Mouse (Mus musculus) hindbrain, embryonic 14.5 days (tissue): ENCODE measurements around the gene Gtpbp8. TPM values are rescaled to one million over a fixed set of nuclear protein-coding genes. Genes with fewer than 3 reads are reported as not detected.

ENCODE experiments used
- ATAC-seq: fragments of 200-750 bp; cut with Nextera tagmentation; 2 replicates; pipeline ENCODE4 v1.8.0; 2017; ENCODE audit warnings: moderate number of reproducible peaks, mild to moderate bottlenecking, moderate TSS enrichment, moderate library complexity; ENCODE audit not compliant: low FRiP score
- DNase-seq: peaks from one replicate; pipeline ENCODE4 v3.0.0-alpha.2; 2015; ENCODE audit warnings: low spot score
- H3K27ac ChIP-seq: fragments of 300-500 bp; sonication (generic); 2 replicates; pipeline ENCODE4 v1.5.1; 2014; ENCODE audit warnings: mild to moderate bottlenecking, moderate library complexity
- H3K27me3 ChIP-seq: fragments of 300-500 bp; sonication (generic); 2 replicates; pipeline ENCODE4 v1.6.1; 2014; ENCODE audit warnings: mild to moderate bottlenecking, low read length, mixed read lengths; ENCODE audit not compliant: control insufficient read depth, insufficient read depth
- H3K36me3 ChIP-seq: fragments of 300-500 bp; sonication (generic); replicated peaks from 2 replicates; pipeline ENCODE4 v1.6.1; 2014; ENCODE audit not compliant: control insufficient read depth, insufficient read depth
- H3K4me1 ChIP-seq: fragments of 300-500 bp; sonication (generic); replicated peaks from 2 replicates; pipeline ENCODE4 v1.6.1; 2014; ENCODE audit warnings: antibody characterized with exemption, low read length, mixed read lengths; ENCODE audit not compliant: control insufficient read depth, insufficient read depth
- H3K4me2 ChIP-seq: fragments of 300-500 bp; sonication (generic); replicated peaks from 2 replicates; pipeline ENCODE4 v1.6.1; 2014; ENCODE audit warnings: mild to moderate bottlenecking, moderate library complexity
- H3K4me3 ChIP-seq: fragments of 300-500 bp; sonication (generic); replicated peaks from 2 replicates; pipeline ENCODE4 v1.5.1; 2014; ENCODE audit warnings: mild to moderate bottlenecking, low read length
- H3K9ac ChIP-seq: fragments of 300-500 bp; sonication (generic); 2 replicates; pipeline ENCODE4 v1.6.1; 2014
- H3K9me3 ChIP-seq: fragments of 300-500 bp; sonication (generic); 2 replicates; pipeline ENCODE4 v1.6.1; 2016; ENCODE audit warnings: low read length; ENCODE audit not compliant: control insufficient read depth
- WGBS: fragments of 180-500 bp; shearing (Covaris S2); extraction: QIAGEN DNeasy Blood & Tissue Kit; methylation state at CpG from one replicate; pipeline ENCODE4 v1.1.7; 2014; 5-methylcytosine and 5-hydroxymethylcytosine counted together
- polyA plus RNA-seq: library from polyadenylated mRNA; unstranded; fragments of >200 nt; fragmentation: Nextera tagmentation; extraction: Ambion mirVana; gene quantifications from 2 replicates; pipeline ENCODE4 v1.2.1, GENCODE M21; 2014

Gtpbp8 gene
- 41.5 and 43.8 TPM in 2 replicates for polyA plus RNA-seq

GRCm38 (mm10) chr16:44745866-44746562 lies at the start of gene Gtpbp8:
Gtpbp8 (minus strand) TSS chr16:44746363.
- peak within 1 kb of the TSS; percentile 97 for H3K27ac ChIP-seq
- peak within 1 kb of the TSS; percentile 67 for H3K4me2 ChIP-seq
- peak within 1 kb of the TSS; percentile 89 for H3K4me3 ChIP-seq
- H3K36me3 ChIP-seq, result peaks cover 14% of the 10 kb centered on the region
- peaks cover 13% of the 10 kb centered on the region for H3K4me1 ChIP-seq
- H3K9ac ChIP-seq, result peak within 1 kb of the TSS; percentile 93
- ATAC-seq (peak; percentile 95), DNase-seq (peak; percentile 93)
- no peaks in the 10 kb centered on the region for H3K9me3 ChIP-seq
- under 1% methylated on average over 44 of the region's 47 CpGs for WGBS
- H3K27me3 ChIP-seq, result no peaks in the 10 kb centered on the region

DNA sequence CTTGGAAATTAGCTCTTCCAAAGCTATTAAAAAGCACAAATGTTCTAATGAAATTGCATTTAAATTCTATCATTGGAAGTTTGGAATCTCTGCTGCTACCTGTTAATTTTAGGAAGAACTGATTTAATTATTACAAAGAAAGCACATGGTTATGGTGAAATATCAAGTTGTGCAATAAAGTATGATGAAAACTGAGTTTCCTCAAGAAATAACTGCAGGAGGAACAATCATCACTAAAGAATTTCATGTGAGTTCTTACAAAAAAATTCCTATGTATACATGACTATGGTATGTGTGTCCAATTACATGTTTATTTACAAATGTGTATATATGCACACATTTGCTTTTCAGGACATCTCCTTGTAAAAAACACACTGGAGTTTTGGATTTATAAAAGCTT lies 48.3 kb upstream of the Gtpbp8 start:
- no peaks in the 10 kb centered on the region for H3K36me3 ChIP-seq
- no peak overlapping the region for H3K4me2 ChIP-seq
- DNase-seq (no peak), ATAC-seq (no peak)
- no peak overlapping the region for H3K9ac ChIP-seq
- no peak overlapping the region for H3K27ac ChIP-seq
- H3K27me3 ChIP-seq, result no peaks in the 10 kb centered on the region
- H3K4me3 ChIP-seq, result no peak overlapping the region
- H3K9me3 ChIP-seq, result no peaks in the 10 kb centered on the region
- H3K4me1 ChIP-seq, result no peaks in the 10 kb centered on the region

GRCm38 (mm10) chr16:44786934-44787333 lies 40.8 kb upstream of the Gtpbp8 start:
- no peak for ATAC-seq
- H3K27ac ChIP-seq, result no peak overlapping the region
- WGBS, result 86% methylated on average over 1 of the region's 1 CpGs

GRCm38 (mm10) chr16:44780751-44781150 lies 34.6 kb upstream of the Gtpbp8 start:
- H3K27me3 ChIP-seq, result no peaks in the 10 kb centered on the region
- H3K4me2 ChIP-seq, result no peak overlapping the region
- no peak overlapping the region for H3K4me3 ChIP-seq
- no peaks in the 10 kb centered on the region for H3K4me1 ChIP-seq
- H3K27ac ChIP-seq, result no peak overlapping the region
- DNase-seq, result no peak
- H3K36me3 ChIP-seq, result no peaks in the 10 kb centered on the region
- no peaks in the 10 kb centered on the region for H3K9me3 ChIP-seq
- H3K9ac ChIP-seq, result no peak overlapping the region
- ATAC-seq, result no peak
- WGBS, result 61% methylated on average over 4 of the region's 4 CpGs

More at GRCm38 (mm10) chr16:44786934-44787333, 40.8 kb upstream of the Gtpbp8 start:
- Histone ChIP-seq H3K27me3 (no peaks in the 10 kb centered on the region), H3K9me3 (no peaks in the 10 kb centered on the region), H3K4me3 (no peak overlapping the region), H3K36me3 (no peaks in the 10 kb centered on the region), H3K4me2 (no peak overlapping the region), H3K4me1 (no peaks in the 10 kb centered on the region), H3K9ac (no peak overlapping the region)
- DNase-seq, result no peak

- Histone ChIP-seq H3K27me3 (no peaks in the 10 kb centered on the region), H3K4me1 (no peaks in the 10 kb centered on the region), H3K4me3 (no peak overlapping the region), H3K36me3 (no peaks in the 10 kb centered on the region), H3K27ac (no peak overlapping the region), H3K9me3 (no peaks in the 10 kb centered on the region), H3K4me2 (no peak overlapping the region), H3K9ac (no peak overlapping the region)
- ATAC-seq (no peak), DNase-seq (no peak)
- 93% methylated on average over 5 of the region's 5 CpGs for WGBS
Observed at GRCm38 (mm10) chr16:44779494-44779893, 33.3 kb upstream of the Gtpbp8 start.

DNA sequence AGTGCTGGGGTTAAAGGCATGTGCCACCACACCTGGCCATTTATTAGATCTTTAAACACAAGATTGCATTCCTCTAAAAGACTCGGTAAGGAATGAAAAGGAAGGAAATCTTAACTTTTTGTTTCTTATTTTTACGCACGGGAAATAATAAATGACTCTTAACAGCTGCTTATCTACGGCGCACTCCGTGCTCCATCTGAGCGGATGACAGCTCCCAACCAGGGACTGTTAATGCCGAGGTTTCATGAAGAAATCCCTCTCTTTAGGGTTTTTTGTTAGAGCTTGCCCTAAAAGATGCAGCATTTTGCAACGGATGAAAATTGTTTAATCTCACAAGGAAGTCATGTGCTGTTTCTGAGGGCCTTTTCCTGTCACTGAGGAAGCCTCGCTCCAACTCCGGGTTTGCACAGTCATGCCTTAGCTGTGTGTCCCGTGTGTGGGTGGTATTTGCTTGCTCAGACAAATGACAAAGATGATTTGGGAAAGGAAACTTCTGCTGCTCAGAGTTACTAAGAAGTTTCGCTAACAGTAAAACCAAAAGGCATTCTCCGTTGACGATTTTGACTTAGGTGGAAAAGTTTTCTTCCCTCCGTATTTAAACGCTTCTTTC lies 32.5 kb upstream of the Gtpbp8 start:
- no peak overlapping the region for H3K4me3 ChIP-seq
- no peaks in the 10 kb centered on the region for H3K27me3 ChIP-seq
- no peak overlapping the region for H3K27ac ChIP-seq
- DNase-seq (no peak), ATAC-seq (no peak)
- no peaks in the 10 kb centered on the region for H3K4me1 ChIP-seq
- no peak overlapping the region for H3K9ac ChIP-seq
- 84% methylated on average over 17 of the region's 17 CpGs for WGBS
- H3K4me2 ChIP-seq, result no peak overlapping the region
- H3K9me3 ChIP-seq, result no peaks in the 10 kb centered on the region
- H3K36me3 ChIP-seq, result no peaks in the 10 kb centered on the region

GRCm38 (mm10) chr16:44774201-44774600 lies 28.0 kb upstream of the Gtpbp8 start:
- no peak for ATAC-seq
- Histone ChIP-seq H3K4me2 (no peak overlapping the region), H3K9me3 (no peaks in the 10 kb centered on the region), H3K4me3 (no peak overlapping the region), H3K9ac (no peak overlapping the region), H3K36me3 (no peaks in the 10 kb centered on the region), H3K27me3 (no peaks in the 10 kb centered on the region; the same call in 1 of the 2 replicates), H3K4me1 (no peaks in the 10 kb centered on the region), H3K27ac (no peak overlapping the region)
- WGBS, result 90% methylated on average over 6 of the region's 6 CpGs
- DNase-seq, result no peak

GRCm38 (mm10) chr16:44773673-44774072 lies 27.5 kb upstream of the Gtpbp8 start:
- Histone ChIP-seq H3K36me3 (no peaks in the 10 kb centered on the region), H3K9ac (no peak overlapping the region), H3K9me3 (no peaks in the 10 kb centered on the region), H3K4me1 (no peaks in the 10 kb centered on the region), H3K27ac (no peak overlapping the region), H3K27me3 (no peaks in the 10 kb centered on the region; the same call in 1 of the 2 replicates), H3K4me3 (no peak overlapping the region), H3K4me2 (no peak overlapping the region)
- DNase-seq (no peak), ATAC-seq (no peak)
- WGBS, result 97% methylated on average over 3 of the region's 3 CpGs

- no peaks in the 10 kb centered on the region; the same call in 1 of the 2 replicates for H3K27me3 ChIP-seq
- no peaks in the 10 kb centered on the region for H3K4me1 ChIP-seq
- no peaks in the 10 kb centered on the region for H3K9me3 ChIP-seq
- H3K36me3 ChIP-seq, result no peaks in the 10 kb centered on the region
- DNase-seq, result no peak
- 81% methylated on average over 6 of the region's 6 CpGs for WGBS
- ATAC-seq, result no peak
- no peak overlapping the region for H3K27ac ChIP-seq
- no peak overlapping the region for H3K4me2 ChIP-seq
- no peak overlapping the region for H3K4me3 ChIP-seq
- H3K9ac ChIP-seq, result no peak overlapping the region
Observed at GRCm38 (mm10) chr16:44772577-44772976, 26.4 kb upstream of the Gtpbp8 start.
